Mouse (Mus musculus): ENCODE measurements at regions not wholly inside any gene's neighbourhood (a gene's known extent, or its start where the extent isn't known, plus 50 kb on each side); places are given as distances from the start of the nearest gene placed in this dataset.

DNA sequence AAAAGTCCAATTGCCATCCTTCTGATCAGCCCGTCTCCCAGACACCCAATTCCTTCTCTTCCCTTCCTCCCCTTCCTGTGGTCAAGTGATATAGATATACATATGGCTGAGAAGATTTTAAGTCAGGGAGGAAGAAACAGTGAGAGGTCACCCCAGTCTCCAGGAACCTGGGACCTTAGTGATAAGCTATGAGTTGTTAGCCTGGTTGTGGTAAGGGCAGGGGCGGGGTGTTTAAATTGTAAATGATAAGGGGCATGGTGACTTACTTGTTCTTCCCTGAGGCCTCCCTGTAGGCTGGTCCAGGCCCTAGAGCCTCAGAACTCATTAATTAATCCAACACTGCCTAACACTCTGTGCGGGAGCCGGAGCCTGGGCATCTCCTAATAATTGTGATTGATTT lies 186.5 kb upstream of the Ajap1 start:
- TF ChIP-seq CTCF (IDR thresholded peaks at IDR 0.05; ENCODE audit: low read depth) (no peak), EP300 (IDR thresholded peaks at IDR 0.05; ENCODE audit: low read depth) (no peak)
